Mouse (Mus musculus) midbrain, postnatal 0 days (tissue): ENCODE data around the gene Oas1g. TPM values are rescaled to one million over a fixed set of nuclear protein-coding genes. Genes with fewer than 3 reads are reported as not detected.
"Not testable (repeated sequence)": the region's sequence is repeated elsewhere in the genome, so short reads cannot be mapped to it uniquely, and the experiment has no call there.

ENCODE experiments used
- ATAC-seq: fragments of 200-750 bp; cut with Nextera tagmentation; 2 replicates; pipeline ENCODE4 v1.8.0; 2017; ENCODE audit warnings: moderate number of reproducible peaks, mild to moderate bottlenecking, moderate TSS enrichment, moderate library complexity; ENCODE audit not compliant: low FRiP score
- DNase-seq: peaks from one replicate; pipeline ENCODE4 v3.0.0-alpha.2; 2015; ENCODE audit warnings: low spot score
- H3K27ac ChIP-seq: fragments of 300-500 bp; sonication (generic); 2 replicates; pipeline ENCODE4 v1.5.1; 2014; ENCODE audit warnings: low read depth, mild to moderate bottlenecking, low read length, mixed read lengths
- H3K27me3 ChIP-seq: fragments of 300-500 bp; sonication (generic); 2 replicates; pipeline ENCODE4 v1.6.1; 2014; ENCODE audit warnings: low read length, control low read depth, mixed read lengths; ENCODE audit not compliant: insufficient read depth
- H3K36me3 ChIP-seq: fragments of 300-500 bp; sonication (generic); 2 replicates; pipeline ENCODE4 v1.6.1; 2014; ENCODE audit warnings: low read length, control low read depth, mixed read lengths; ENCODE audit not compliant: insufficient read depth
- H3K4me1 ChIP-seq: fragments of 300-500 bp; sonication (generic); 2 replicates; pipeline ENCODE4 v1.6.1; 2014; ENCODE audit warnings: mild to moderate bottlenecking, control low read depth, antibody characterized with exemption, low read length, mixed read lengths; ENCODE audit not compliant: insufficient read depth
- H3K4me2 ChIP-seq: fragments of 300-500 bp; sonication (generic); 2 replicates; pipeline ENCODE4 v1.6.1; 2014; ENCODE audit warnings: low read depth, mild to moderate bottlenecking, low read length, mixed read lengths; ENCODE audit not compliant: poor library complexity, severe bottlenecking
- H3K4me3 ChIP-seq: fragments of 300-500 bp; sonication (generic); 2 replicates; pipeline ENCODE4 v1.5.1; 2014; ENCODE audit warnings: low read depth, mild to moderate bottlenecking, low read length, moderate library complexity
- H3K9ac ChIP-seq: fragments of 300-500 bp; sonication (generic); replicated peaks from 2 replicates; pipeline ENCODE4 v1.6.1; 2014; ENCODE audit warnings: mild to moderate bottlenecking, low read length, moderate library complexity, mixed read lengths; ENCODE audit not compliant: poor library complexity, severe bottlenecking
- H3K9me3 ChIP-seq: fragments of 300-500 bp; sonication (generic); 2 replicates; pipeline ENCODE4 v1.6.1; 2016; ENCODE audit warnings: low read length, control low read depth
- CTCF ChIP-seq: IDR thresholded peaks from 2 replicates; pipeline ENCODE4 v1.5.1; 2016; ENCODE audit warnings: antibody characterized with exemption, mild to moderate bottlenecking
- WGBS: fragments of 180-500 bp; shearing (Covaris S2); extraction: QIAGEN DNeasy Blood & Tissue Kit; methylation state at CpG from one replicate; pipeline ENCODE4 v1.1.7; 2014; 5-methylcytosine and 5-hydroxymethylcytosine counted together
- polyA plus RNA-seq: library from polyadenylated mRNA; unstranded; fragments of >200 nt; fragmentation: Nextera tagmentation; extraction: Ambion mirVana; gene quantifications from 2 replicates; pipeline ENCODE4 v1.2.1, GENCODE M21; 2015
- total RNA-seq: library from RNA; depleted of rRNA; stranded (reverse); fragments of >200 nt; gene quantifications from 2 replicates; pipeline ENCODE4 v1.2.3, GENCODE M21; 2014

The Oas1g gene
- total and polyA plus RNA-seq, 2 experiments from 2014 or later: 0.26 to 1.2 TPM

- TF ChIP-seq CTCF: no peak
- WGBS: 82% methylated on average over 2 of the region's 2 CpGs
These were observed 4.8 kb upstream of the Oas1g start for GRCm38 (mm10) chr5:120892243-120892660.

DNA sequence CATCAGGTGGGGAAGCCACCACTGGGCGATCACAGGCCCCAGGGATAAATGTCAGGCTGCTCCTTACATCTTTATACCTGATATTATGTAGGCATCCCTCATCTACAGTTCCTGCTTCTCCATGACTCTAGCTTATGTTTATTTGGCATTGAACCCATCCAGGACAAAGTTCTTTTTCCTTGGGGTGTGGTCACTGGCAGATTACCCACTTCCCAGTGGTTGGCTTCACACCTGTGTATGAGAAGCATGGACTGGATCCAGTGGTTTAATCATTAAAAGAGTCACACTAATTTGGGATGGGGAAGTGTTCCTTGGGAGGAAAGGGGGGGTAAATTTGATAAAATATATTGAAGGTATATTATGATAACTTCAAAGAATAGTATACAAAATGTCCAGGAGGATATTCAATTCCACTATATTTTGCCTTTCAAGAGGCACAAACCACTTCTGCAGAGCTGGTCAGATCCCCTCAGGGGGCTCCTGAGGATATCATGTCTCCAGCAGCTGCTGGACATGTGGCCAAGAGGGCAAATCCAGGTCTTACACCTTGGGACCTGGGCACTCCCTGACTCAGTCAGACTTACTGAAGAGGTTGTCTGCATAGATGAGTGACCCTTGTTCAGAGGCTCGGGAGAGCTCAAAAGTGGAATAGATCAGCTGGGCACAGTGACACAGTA lies 4.3 kb upstream of the Oas1g start:
- not testable (repeated sequence) for H3K27ac ChIP-seq, H3K36me3 ChIP-seq, H3K27me3 ChIP-seq, H3K4me2 ChIP-seq, H3K9me3 ChIP-seq, DNase-seq, H3K9ac ChIP-seq, ATAC-seq, H3K4me3 ChIP-seq, H3K4me1 ChIP-seq
- 73% methylated on average over 2 of the region's 2 CpGs for WGBS

More at GRCm38 (mm10) chr5:120892243-120892660, 4.8 kb upstream of the Oas1g start:
- H3K27ac ChIP-seq: no peak overlapping the region
- no peaks in the 10 kb centered on the region for H3K9me3 ChIP-seq
- no peaks in the 10 kb centered on the region for H3K27me3 ChIP-seq
- ATAC-seq (no peak), DNase-seq (no peak)
- no peak overlapping the region for H3K4me3 ChIP-seq
- no peak overlapping the region for H3K4me2 ChIP-seq
- H3K9ac ChIP-seq: no peak overlapping the region
- no peaks in the 10 kb centered on the region for H3K36me3 ChIP-seq
- no peaks in the 10 kb centered on the region for H3K4me1 ChIP-seq

GRCm38 (mm10) chr5:120890991-120891390 lies 3.6 kb upstream of the Oas1g start:
- Histone ChIP-seq H3K4me3 (no peak overlapping the region), H3K27ac (no peak overlapping the region), H3K4me2 (no peak overlapping the region), H3K4me1 (no peaks in the 10 kb centered on the region), H3K9me3 (no peaks in the 10 kb centered on the region), H3K36me3 (no peaks in the 10 kb centered on the region), H3K9ac (no peak overlapping the region), H3K27me3 (no peaks in the 10 kb centered on the region)
- no peak for ATAC-seq
- no peak for DNase-seq
- no peak for TF ChIP-seq CTCF
- 46% methylated on average over 3 of the region's 3 CpGs for WGBS

DNA sequence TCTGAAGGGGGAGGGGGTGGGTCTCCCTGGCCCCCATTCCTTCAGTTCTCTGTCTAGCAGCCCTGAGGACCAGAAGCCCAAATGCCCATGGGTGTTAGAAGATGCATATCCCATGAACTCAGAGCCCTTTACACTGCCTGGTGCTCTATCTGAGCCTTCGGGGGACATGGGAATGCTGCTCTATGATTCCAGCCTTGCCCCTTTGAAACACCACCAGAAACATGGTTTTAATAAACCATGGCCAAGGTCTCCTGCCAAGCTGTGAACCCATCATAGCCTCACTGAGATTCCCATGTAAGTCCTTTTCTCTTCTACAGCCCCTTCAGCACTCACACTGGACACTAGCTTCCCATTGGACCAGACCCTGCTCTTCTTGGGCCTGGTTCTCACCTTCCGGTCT lies 2.6 kb upstream of the Oas1g start:
- TF ChIP-seq CTCF: no peak
- WGBS: 79% methylated on average over 2 of the region's 2 CpGs

GRCm38 (mm10) chr5:120888294-120888815 lies 942 bp upstream of the Oas1g start:
- 34% methylated on average over 4 of the region's 4 CpGs for WGBS
- not testable (repeated sequence) for H3K27me3 ChIP-seq, H3K9ac ChIP-seq, H3K4me3 ChIP-seq, ATAC-seq, H3K4me1 ChIP-seq, H3K27ac ChIP-seq, DNase-seq, H3K4me2 ChIP-seq, H3K9me3 ChIP-seq, H3K36me3 ChIP-seq

More for the DNA sequence above, 2.6 kb upstream of the Oas1g start:
- Histone ChIP-seq H3K4me2 (no peak overlapping the region), H3K27ac (no peak overlapping the region), H3K27me3 (no peaks in the 10 kb centered on the region), H3K36me3 (no peaks in the 10 kb centered on the region), H3K4me3 (no peak overlapping the region), H3K9me3 (no peaks in the 10 kb centered on the region), H3K9ac (no peak overlapping the region), H3K4me1 (no peaks in the 10 kb centered on the region)
- no peak for ATAC-seq
- no peak for DNase-seq

GRCm38 (mm10) chr5:120887831-120888230 lies 418 bp upstream of the Oas1g start:
- Histone ChIP-seq H3K4me1 (no peaks in the 10 kb centered on the region), H3K27me3 (no peaks in the 10 kb centered on the region), H3K9me3 (no peaks in the 10 kb centered on the region), H3K4me3 (no peak overlapping the region), H3K36me3 (no peaks in the 10 kb centered on the region), H3K4me2 (no peak overlapping the region), H3K27ac (no peak overlapping the region), H3K9ac (no peak overlapping the region)
- WGBS: 53% methylated on average over 6 of the region's 6 CpGs
- DNase-seq: no peak
- ATAC-seq: no peak
- TF ChIP-seq CTCF: no peak

DNA sequence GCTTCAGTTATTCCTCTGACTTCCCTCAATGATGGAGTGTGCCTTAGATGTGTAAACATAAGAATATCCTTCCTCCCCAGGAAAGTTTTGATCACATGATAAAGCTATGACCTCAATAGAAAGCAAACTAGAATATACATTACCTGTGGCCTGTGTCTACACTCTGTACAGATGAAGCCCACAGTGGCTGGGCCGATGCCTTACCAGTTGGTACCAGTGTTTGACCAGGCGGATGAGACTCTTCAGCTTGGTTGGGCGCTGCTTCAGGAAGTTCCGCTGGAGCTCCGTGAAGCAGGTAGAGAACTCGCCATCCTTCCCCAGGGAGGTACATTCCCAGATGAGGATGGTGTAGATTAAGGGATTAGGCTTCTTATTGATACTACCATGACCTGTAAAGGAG lies 5.7 kb downstream of the Oas1g start:
- not testable (repeated sequence) for ATAC-seq, H3K27ac ChIP-seq, H3K4me3 ChIP-seq, DNase-seq, H3K36me3 ChIP-seq, H3K9me3 ChIP-seq, H3K9ac ChIP-seq, H3K4me2 ChIP-seq, H3K4me1 ChIP-seq, H3K27me3 ChIP-seq
- WGBS: 91% methylated on average over 6 of the region's 6 CpGs

DNA sequence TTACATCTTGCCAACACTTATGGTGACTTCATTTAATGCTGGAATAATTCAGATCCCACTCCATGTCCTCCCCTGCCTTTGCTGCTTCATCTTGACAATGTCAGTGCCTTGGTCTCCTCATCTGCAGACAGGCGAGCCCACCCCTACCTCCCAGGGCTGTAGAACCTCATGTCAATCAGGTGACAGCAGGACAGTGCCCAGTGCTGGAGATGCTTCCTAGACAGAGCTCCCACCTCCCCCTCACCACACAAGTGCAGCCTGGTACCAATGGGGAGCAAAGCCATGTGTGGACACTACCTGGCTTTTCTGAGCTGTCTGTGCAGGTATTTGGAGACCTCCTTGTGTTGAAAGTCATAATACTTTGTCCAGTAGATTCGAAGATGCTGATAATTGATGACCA lies 8.6 kb downstream of the Oas1g start:
- ATAC-seq, H3K4me2 ChIP-seq, H3K4me1 ChIP-seq, H3K4me3 ChIP-seq, H3K9me3 ChIP-seq, DNase-seq, H3K27ac ChIP-seq, H3K9ac ChIP-seq, H3K27me3 ChIP-seq, H3K36me3 ChIP-seq: not testable (repeated sequence)
- WGBS: 55% methylated on average over 2 of the region's 2 CpGs

DNA sequence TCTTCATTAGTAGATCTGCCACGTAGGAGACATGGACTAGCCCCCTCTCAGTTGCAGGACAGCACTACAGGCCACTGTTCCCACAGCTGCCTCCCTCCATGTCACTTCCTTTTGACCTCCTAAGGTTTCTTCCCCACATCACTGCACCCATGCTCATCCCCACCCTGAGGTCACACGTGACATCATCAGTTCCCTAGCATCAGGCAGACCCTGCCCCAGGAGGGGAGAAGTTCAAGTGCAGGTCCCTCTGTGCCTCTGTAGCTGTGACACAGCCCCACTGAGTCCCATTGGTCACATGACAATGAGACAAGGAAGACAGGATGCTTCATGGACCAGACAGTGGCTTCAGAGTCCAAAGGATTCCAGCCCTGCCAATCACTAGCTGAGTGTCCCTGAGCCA lies 10.0 kb downstream of the Oas1g start:
- ATAC-seq, H3K4me2 ChIP-seq, H3K36me3 ChIP-seq, H3K4me1 ChIP-seq, H3K27me3 ChIP-seq, H3K9ac ChIP-seq, H3K4me3 ChIP-seq, H3K9me3 ChIP-seq, DNase-seq, H3K27ac ChIP-seq: not testable (repeated sequence)
- WGBS: 81% methylated on average over 2 of the region's 2 CpGs
